Mouse (Mus musculus) heart, postnatal 0 days (tissue): ENCODE measurements around the gene Fbxl14. TPM values are rescaled to one million over a fixed set of nuclear protein-coding genes. Genes with fewer than 3 reads are reported as not detected.

Experiments
- ATAC-seq: fragments of 200-750 bp; cut with Nextera tagmentation; 2 replicates; pipeline ENCODE4 v1.8.0; 2017; ENCODE audit warnings: low read depth, moderate number of reproducible peaks, moderate library complexity; ENCODE audit not compliant: insufficient read depth
- DNase-seq: peaks from one replicate; pipeline ENCODE4 v3.0.0-alpha.2; 2016; ENCODE audit warnings: low spot score
- H3K27ac ChIP-seq: fragments of 300-500 bp; sonication (generic); 2 replicates; pipeline ENCODE4 v1.5.1; 2014; ENCODE audit warnings: low read depth, mild to moderate bottlenecking
- H3K27me3 ChIP-seq: fragments of 300-500 bp; sonication (generic); 2 replicates; pipeline ENCODE4 v1.6.1; 2014; ENCODE audit warnings: low read length, mixed read lengths; ENCODE audit not compliant: control insufficient read depth, insufficient read depth
- H3K36me3 ChIP-seq: fragments of 300-500 bp; sonication (generic); replicated peaks from 2 replicates; pipeline ENCODE4 v1.6.1; 2014; ENCODE audit warnings: low read length, mixed read lengths; ENCODE audit not compliant: control insufficient read depth, insufficient read depth
- H3K4me1 ChIP-seq: fragments of 300-500 bp; sonication (generic); 2 replicates; pipeline ENCODE4 v1.6.1; 2014; ENCODE audit warnings: antibody characterized with exemption; ENCODE audit not compliant: control insufficient read depth, insufficient read depth
- H3K4me2 ChIP-seq: fragments of 300-500 bp; sonication (generic); 2 replicates; pipeline ENCODE4 v1.6.1; 2014; ENCODE audit warnings: low read depth, mild to moderate bottlenecking, low read length, moderate library complexity
- H3K4me3 ChIP-seq: fragments of 300-500 bp; sonication (generic); 2 replicates; pipeline ENCODE4 v1.5.1; 2014; ENCODE audit warnings: low read depth, low read length
- H3K9ac ChIP-seq: fragments of 300-500 bp; sonication (generic); replicated peaks from 2 replicates; pipeline ENCODE4 v1.6.1; 2014; ENCODE audit warnings: low read depth, low read length, mixed read lengths
- H3K9me3 ChIP-seq: fragments of 300-500 bp; sonication (generic); replicated peaks from 2 replicates; pipeline ENCODE4 v1.6.1; 2016; ENCODE audit warnings: low read length; ENCODE audit not compliant: control insufficient read depth
- CTCF ChIP-seq: IDR thresholded peaks from 2 replicates; pipeline ENCODE4 v1.5.1; 2016; ENCODE audit warnings: antibody characterized with exemption, control low read depth, low read depth
- EP300 ChIP-seq: IDR thresholded peaks from 2 replicates; pipeline ENCODE4 v1.6.1; 2016; ENCODE audit warnings: antibody characterized with exemption, low read depth
- WGBS: fragments of 180-500 bp; shearing (Covaris S2); extraction: QIAGEN DNeasy Blood & Tissue Kit; methylation state at CpG from one replicate; pipeline ENCODE4 v1.1.7; 2014; 5-methylcytosine and 5-hydroxymethylcytosine counted together
- polyA plus RNA-seq: library from polyadenylated mRNA; unstranded; fragments of >200 nt; fragmentation: Nextera tagmentation; extraction: Ambion mirVana; gene quantifications from 2 replicates; pipeline ENCODE4 v1.2.1, GENCODE M21; 2015
- total RNA-seq: library from RNA; depleted of rRNA; stranded (reverse); fragments of >200 nt; gene quantifications from 2 replicates; pipeline ENCODE4 v1.2.3, GENCODE M21; 2014; ENCODE audit warnings: low replicate concordance

The Fbxl14 gene
- total and polyA plus RNA-seq, 2 experiments from 2014 or later = 2.2 to 40.1 TPM

DNA sequence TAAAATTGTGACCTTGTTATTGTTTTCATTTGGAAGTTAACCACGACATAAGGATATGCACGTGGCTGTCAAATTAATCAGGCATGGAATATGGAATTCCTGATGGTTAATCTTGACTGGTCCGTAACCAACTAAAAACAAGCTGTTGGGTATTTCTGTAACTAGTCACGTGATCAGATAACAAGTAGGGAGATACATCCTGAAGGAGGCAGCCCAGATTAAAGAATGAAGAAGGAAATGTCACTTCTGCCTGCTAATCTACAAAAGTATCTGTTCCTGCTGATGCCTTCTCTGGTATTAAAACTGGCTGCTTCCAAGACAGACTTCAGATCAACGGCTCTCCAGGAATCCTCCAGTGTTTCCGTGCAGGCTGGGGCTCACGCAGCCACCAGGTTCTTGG is 6.0 kb upstream of the Fbxl14 start:
- WGBS = 38% methylated on average over 7 of the region's 7 CpGs

GRCm38 (mm10) chr6:119473992-119474391 is 5.5 kb upstream of the Fbxl14 start:
- Histone ChIP-seq H3K9ac (no peak overlapping the region), H3K27ac (no peak overlapping the region), H3K9me3 (no peaks in the 10 kb centered on the region), H3K4me2 (no peak overlapping the region), H3K4me3 (no peak overlapping the region), H3K4me1 (peaks cover 13% of the 10 kb centered on the region), H3K36me3 (no peaks in the 10 kb centered on the region), H3K27me3 (no peaks in the 10 kb centered on the region)
- 65% methylated on average over 4 of the region's 4 CpGs for WGBS
- TF ChIP-seq CTCF (no peak), EP300 (no peak)
- DNase-seq = no peak
- no peak for ATAC-seq

More for the DNA sequence above, 6.0 kb upstream of the Fbxl14 start:
- ATAC-seq (no peak), DNase-seq (no peak)
- Histone ChIP-seq H3K4me1 (peaks cover 13% of the 10 kb centered on the region), H3K9ac (no peak overlapping the region), H3K9me3 (no peaks in the 10 kb centered on the region), H3K27ac (no peak overlapping the region), H3K36me3 (no peaks in the 10 kb centered on the region), H3K4me2 (no peak overlapping the region), H3K27me3 (no peaks in the 10 kb centered on the region), H3K4me3 (no peak overlapping the region)
- TF ChIP-seq EP300 (no peak), CTCF (no peak)

DNA sequence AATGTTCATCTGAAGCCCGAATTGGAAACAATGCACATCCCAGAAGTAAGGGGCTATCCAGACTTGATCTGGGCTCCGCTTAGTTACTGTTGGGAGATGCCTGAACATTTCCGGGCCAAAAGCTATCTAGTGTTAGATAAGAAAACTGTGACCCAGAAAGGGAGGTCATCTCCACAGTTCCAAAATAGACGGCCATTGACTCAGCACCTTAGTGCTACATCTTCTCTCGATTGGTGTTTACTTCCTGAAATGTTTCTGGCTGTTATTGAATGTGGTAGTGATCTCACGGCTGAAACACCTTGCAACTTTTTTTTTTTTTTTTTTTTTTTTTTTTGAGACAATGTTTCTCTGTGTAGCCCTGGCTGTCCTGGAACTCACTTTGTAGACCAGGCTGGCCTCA is 3.5 kb upstream of the Fbxl14 start:
- ATAC-seq (no peak), DNase-seq (no peak)
- Histone ChIP-seq H3K9me3 (no peaks in the 10 kb centered on the region), H3K4me3 (no peak overlapping the region), H3K36me3 (no peaks in the 10 kb centered on the region), H3K27ac (no peak overlapping the region), H3K27me3 (no peaks in the 10 kb centered on the region), H3K9ac (no peak overlapping the region), H3K4me2 (no peak overlapping the region), H3K4me1 (peaks cover 13% of the 10 kb centered on the region)
- WGBS = 52% methylated on average over 6 of the region's 6 CpGs
- TF ChIP-seq EP300 (no peak), CTCF (no peak)

DNA sequence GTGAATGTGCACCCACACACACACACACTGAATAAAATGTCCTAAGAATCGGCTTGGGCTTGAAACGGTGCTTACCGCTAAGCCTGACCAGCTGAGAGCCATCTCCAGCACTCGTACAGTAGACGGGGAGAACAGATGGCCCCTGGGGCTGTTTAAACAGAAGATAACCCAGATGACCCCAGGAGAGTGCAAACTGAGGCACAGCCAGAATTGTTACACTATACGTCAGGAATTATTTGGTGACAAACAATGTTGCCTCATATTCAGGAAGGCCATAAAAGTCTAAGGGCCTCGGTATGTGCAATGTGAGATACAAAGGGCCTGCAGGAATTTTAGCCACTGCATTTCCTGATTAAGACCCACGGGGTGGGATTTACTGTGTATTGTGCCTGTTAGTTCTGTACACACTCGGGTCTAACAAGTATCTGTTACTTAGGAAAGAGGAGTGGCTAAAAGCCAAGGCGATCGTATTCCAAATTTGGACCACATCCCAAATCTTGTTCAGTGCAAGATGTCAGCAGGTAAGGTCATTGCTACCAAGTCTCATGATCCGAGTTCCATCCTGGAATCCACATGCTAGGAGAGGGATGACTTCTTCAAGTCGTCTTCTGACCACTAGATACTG is 1.7 kb upstream of the Fbxl14 start:
- Histone ChIP-seq H3K9me3 (no peaks in the 10 kb centered on the region), H3K4me3 (no peak overlapping the region), H3K27ac (peak overlapping the region; percentile 100; the same call in 1 of the 2 replicates), H3K27me3 (no peaks in the 10 kb centered on the region), H3K4me1 (peaks cover 23% of the 10 kb centered on the region), H3K9ac (no peak overlapping the region), H3K36me3 (no peaks in the 10 kb centered on the region), H3K4me2 (peak overlapping the region; percentile 91; the same call in 1 of the 2 replicates)
- TF ChIP-seq EP300 (no peak), CTCF (no peak)
- no peak for DNase-seq
- WGBS = 25% methylated on average over 13 of the region's 13 CpGs
- ATAC-seq = no peak

DNA sequence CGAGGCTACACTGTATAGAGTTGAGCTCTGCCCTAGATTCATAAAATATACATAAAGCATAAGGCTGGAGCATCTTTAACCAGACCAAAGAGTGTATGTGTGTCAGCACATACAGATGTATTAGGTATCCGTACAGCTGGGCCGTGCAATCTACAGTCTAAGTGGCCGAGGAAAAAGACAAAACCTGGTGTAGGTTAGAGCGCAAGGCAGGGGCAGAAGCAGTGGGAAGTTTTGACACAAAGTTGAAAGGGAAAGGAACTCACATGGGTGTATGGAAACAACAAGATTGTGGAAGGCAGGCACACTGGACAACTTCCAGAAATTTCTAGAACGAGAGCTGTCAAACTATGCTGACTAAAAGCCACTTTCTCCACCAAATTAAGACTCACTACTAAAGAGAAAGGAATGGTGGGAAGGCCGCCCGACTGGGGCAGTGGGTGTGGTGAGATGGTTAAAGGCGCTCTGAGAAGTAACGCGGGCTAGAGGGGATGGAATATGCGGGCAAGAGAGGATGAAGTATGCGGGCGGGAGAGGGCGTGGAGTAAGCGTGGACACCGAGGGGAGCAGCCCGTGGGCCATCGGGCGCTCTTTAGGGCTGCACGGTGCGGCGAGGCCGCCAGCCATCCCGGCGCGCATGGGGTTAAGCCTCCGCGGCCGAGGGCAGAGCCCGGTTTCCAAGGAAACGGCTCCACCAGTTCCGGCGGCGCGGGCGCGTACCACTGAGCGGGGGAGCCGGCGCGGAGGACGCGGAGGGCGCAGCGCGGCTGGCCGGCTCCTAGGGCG is 717 bp upstream of the Fbxl14 start:
- peak; percentile 76 for DNase-seq
- no peak for TF ChIP-seq EP300
- no peak for TF ChIP-seq CTCF
- Histone ChIP-seq H3K36me3 (peaks cover 7% of the 10 kb centered on the region; the same call in 1 of the 2 replicates), H3K4me2 (peak overlapping the region; percentile 91), H3K4me1 (peaks cover 23% of the 10 kb centered on the region), H3K9ac (peak overlapping the region; percentile 94), H3K27ac (peak overlapping the region; percentile 100), H3K27me3 (no peaks in the 10 kb centered on the region), H3K9me3 (no peaks in the 10 kb centered on the region), H3K4me3 (peak overlapping the region; percentile 96)
- ATAC-seq = peak; percentile 90
- 2% methylated on average over 46 of the region's 49 CpGs for WGBS
